Mouse (Mus musculus) skeletal muscle tissue, postnatal 0 days (tissue): ENCODE data around the gene Gm15080. TPM values are rescaled to one million over a fixed set of nuclear protein-coding genes. Genes with fewer than 3 reads are reported as not detected.

Experiments
- polyA plus RNA-seq: library from polyadenylated mRNA; unstranded; fragments of >200 nt; fragmentation: Nextera tagmentation; extraction: Ambion mirVana; gene quantifications from 2 replicates; pipeline ENCODE4 v1.2.1, GENCODE M21; 2015

The Gm15080 gene
- not detected in 2 replicates for polyA plus RNA-seq

GRCm38 (mm10) chrX:147992693-147993092 lies at the start of gene Gm15080:
Gene Gm15080, plus strand, starts transcription at chrX:147992993.

Other genes starting within 250 kb of the Gm15080 start
- gene Gm15128, start 227.0 kb upstream of the Gm15080 start, polyA plus RNA-seq = not detected in 2 replicates
- gene Gm15107, start 187.7 kb downstream of the Gm15080 start, polyA plus RNA-seq = not detected in 2 replicates